Mouse (Mus musculus) central nervous system, embryonic 14 days (tissue): ENCODE data around the gene Atp12a. TPM values are rescaled to one million over a fixed set of nuclear protein-coding genes. Genes with fewer than 3 reads are reported as not detected.

Experiments used
- polyA plus RNA-seq: library from polyadenylated mRNA; depleted of rRNA; stranded (reverse); fragments of >200 nt; gene quantifications from 2 replicates; pipeline ENCODE4 v1.2.3, GENCODE M21; 2012; rRNA removed

Gene Atp12a
- 0.09 TPM in 2 replicates for polyA plus RNA-seq

GRCm38 (mm10) chr14:56364711-56365237 lies at the start of gene Atp12a:
Gene Atp12a (plus strand): TSS chr14:56365068.

GRCm38 (mm10) chr14:56402311-56403071 lies 37.6 kb downstream of the Atp12a start, which contains the start of gene Rnf17:
Gene Rnf17 (plus strand): TSS chr14:56402581.

Other genes starting within 250 kb of the Atp12a start
- not detected in 2 replicates for gene Gzme, start 244.4 kb upstream of the Atp12a start, polyA plus RNA-seq
- not detected in 2 replicates for gene Gzmd, start 232.5 kb upstream of the Atp12a start, polyA plus RNA-seq
- not detected in 2 replicates for gene Gzmg, start 205.5 kb upstream of the Atp12a start, polyA plus RNA-seq
- gene Gzmn, start 190.5 kb upstream of the Atp12a start, polyA plus RNA-seq, result not detected in 2 replicates
- not detected in 2 replicates for gene Gzmf, start 153.7 kb upstream of the Atp12a start, polyA plus RNA-seq
- 0.09 TPM in 1 of 2 replicates, not detected in the other for gene Gzmc, start 130.4 kb upstream of the Atp12a start, polyA plus RNA-seq
- 0.04 and 0.09 TPM in 2 replicates for gene Gzmb, start 102.8 kb upstream of the Atp12a start, polyA plus RNA-seq
- gene Rnf17, start 37.5 kb downstream of the Atp12a start, polyA plus RNA-seq, result 0.42 and 0.61 TPM in 2 replicates
- 10.7 and 14.7 TPM in 2 replicates for gene Cenpj, start 210.4 kb downstream of the Atp12a start, polyA plus RNA-seq
- 1.6 and 3.0 TPM in 2 replicates for gene Parp4, start 210.6 kb downstream of the Atp12a start, polyA plus RNA-seq